Mouse (Mus musculus) cortical plate, adult 2 months (tissue): ENCODE measurements around the gene Tsc22d2.

Source experiments
- CTCF ChIP-seq: fragments of 200-500 bp; IDR thresholded peaks from 2 replicates; pipeline ENCODE4 v1.5.1; 2011; ENCODE audit warnings: mild to moderate bottlenecking, control low read depth, low read length; ENCODE audit not compliant: insufficient read depth; ENCODE audit errors: extremely low read depth
- POLR2A ChIP-seq: fragments of 200-500 bp; IDR thresholded peaks from 2 replicates; pipeline ENCODE4 v1.6.1; 2011; ENCODE audit warnings: mild to moderate bottlenecking, low read length, control low read depth; ENCODE audit not compliant: insufficient read depth; ENCODE audit errors: extremely low read depth

DNA sequence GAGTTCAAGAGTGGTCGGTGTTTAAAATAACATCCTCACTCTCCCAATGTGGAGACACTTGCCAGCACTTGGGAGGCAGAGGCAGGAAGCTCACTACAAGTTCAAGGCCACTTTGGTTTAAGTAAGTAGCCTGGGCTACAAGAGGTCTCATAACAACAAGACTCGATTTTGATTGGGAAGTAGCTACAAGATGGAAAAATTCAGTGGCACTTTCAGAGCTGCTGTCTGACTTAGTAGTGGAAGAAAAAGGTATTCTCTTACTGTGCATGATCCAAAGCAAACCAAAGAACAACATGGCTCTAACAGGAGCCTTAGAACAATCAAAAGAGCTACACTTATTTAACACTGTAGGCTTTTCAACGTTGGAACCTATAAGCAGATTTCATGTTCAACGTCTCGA is 844 bp upstream of the Tsc22d2 start:
- no peak for TF ChIP-seq POLR2A
- TF ChIP-seq CTCF = no peak
